ENCODE assay signal across 12 mouse cellular contexts in genomic region chr2:68408271-68408980, GRCm38 (mm10).
DNase-seq lines count a peak whose midpoint lies in the region; ATAC-seq and TF ChIP-seq lines count a peak whose summit lies in the region.
"Had no signal": no experiment of that assay in that cellular context is flagged by ENCODE, and none has a peak within 500 bp of the region (broad histone marks: within the 10 kb centered on the region; RNA-seq: fewer than 3 reads in every experiment).

No protein-coding gene starts in this region.

- peak overlapping the region; percentile 26; the same call in 1 of the 2 replicates for H3K9ac ChIP-seq in forebrain, embryonic 14.5 days (ENCODE audit: low read length)
- no peak overlapping the region for H3K9ac ChIP-seq in limb, embryonic 12.5 days (replicated peaks)

- no peaks in the 10 kb centered on the region for H3K36me3 ChIP-seq in forebrain, embryonic 14.5 days (ENCODE audit: control insufficient read depth, insufficient read depth, low read length)
- no peaks in the 10 kb centered on the region for H3K36me3 ChIP-seq in limb, embryonic 12.5 days

- H3K4me2 ChIP-seq in forebrain, embryonic 14.5 days (ENCODE audit: low read length): peak overlapping the region; percentile 25; the same call in 1 of the 2 replicates
- H3K4me2 ChIP-seq in limb, embryonic 12.5 days: peak overlapping the region; percentile 19

- H3K4me1 ChIP-seq in forebrain, embryonic 14.5 days (ENCODE audit: control insufficient read depth, insufficient read depth, low read length): peaks cover 45% of the 10 kb centered on the region
- H3K4me1 ChIP-seq in limb, embryonic 12.5 days (replicated peaks): peaks cover 64% of the 10 kb centered on the region

- peak overlapping the region; percentile 62 for H3K27ac ChIP-seq in layer of hippocampus, adult 2 months
- no peak overlapping the region for H3K27ac ChIP-seq in forebrain, embryonic 14.5 days (ENCODE audit: low read depth, low read length)
- no peak overlapping the region for H3K27ac ChIP-seq in limb, embryonic 12.5 days

- ATAC-seq in forebrain, embryonic 14.5 days: no peak
- ATAC-seq in limb, embryonic 12.5 days (ENCODE audit: insufficient number of reproducible peaks, insufficient read depth, low FRiP score, low TSS enrichment, low read depth): no peak

- no peak for TF ChIP-seq CTCF in layer of hippocampus, adult 2 months (conservative IDR thresholded peaks at IDR 0.05)

- H3K4me3 ChIP-seq in layer of hippocampus, adult 2 months: no peak overlapping the region
- H3K4me3 ChIP-seq in forebrain, embryonic 14.5 days (ENCODE audit: low read depth, low read length): no peak overlapping the region
- H3K4me3 ChIP-seq in limb, embryonic 12.5 days (replicated peaks): no peak overlapping the region
- H3K4me3 ChIP-seq: erythroblast, embryonic 14.5 days had no signal

- 19% methylated on average over 17 of the region's 17 CpGs for WGBS in forebrain, embryonic 14.5 days
- 41% methylated on average over 17 of the region's 17 CpGs for WGBS in limb, embryonic 12.5 days

- no peaks in the 10 kb centered on the region for H3K9me3 ChIP-seq in forebrain, embryonic 14.5 days (replicated peaks; ENCODE audit: control insufficient read depth, low read length)
- H3K9me3 ChIP-seq in limb, embryonic 12.5 days: no peaks in the 10 kb centered on the region

- peak; percentile 42 for DNase-seq in adrenal gland, adult 2 months
- DNase-seq in adrenal gland, postnatal 4 days (ENCODE audit: low spot score in 2 of 2): no peak
- no peak for DNase-seq in layer of hippocampus, adult 2 months (ENCODE audit: low spot score in 2 of 2)
- DNase-seq in layer of hippocampus, adult 8-10 months (ENCODE audit: low spot score in 2 of 2): no peak
- DNase-seq in forebrain, embryonic 14.5 days (ENCODE audit: low spot score): no peak
- no peak for DNase-seq in right cerebral cortex, postnatal 36 days (ENCODE audit: low spot score in 2 of 2)
- no peak for DNase-seq in left cerebral cortex, adult 8-10 months (ENCODE audit: low spot score in 2 of 2)
- DNase-seq: cerebellum, adult 18-20 months; layer of hippocampus, postnatal 36 days; right cerebral cortex, postnatal 25 days had no signal

- no peaks in the 10 kb centered on the region for H3K27me3 ChIP-seq in forebrain, embryonic 14.5 days (replicated peaks; ENCODE audit: control insufficient read depth, insufficient read depth, low read length)
- no peaks in the 10 kb centered on the region for H3K27me3 ChIP-seq in limb, embryonic 12.5 days
